Mouse (Mus musculus) MEL (cell line): ENCODE measurements around the gene Ccl28. TPM values are rescaled to one million over a fixed set of nuclear protein-coding genes. Genes with fewer than 3 reads are reported as not detected.
A peak's percentile ranks its signal among the peaks of the same experiment; 100 is the strongest.

Experiments
- DNase-seq: peaks from one replicate; pipeline ENCODE4 v3.0.0; 2011; ENCODE audit warnings: low read depth, low spot score
- H3K27ac ChIP-seq: 2 replicates; pipeline ENCODE4 v1.5.1; 2012; ENCODE audit warnings: low read depth, mild to moderate bottlenecking, control low read depth, low read length, moderate library complexity; ENCODE audit not compliant: control insufficient read depth
- H3K27me3 ChIP-seq, 2 experiments: fragments of 150-350 bp in 1 of 2; sonication (generic) in 1 of 2; 2 replicates each; pipeline ENCODE4 v1.6.1; 2012; ENCODE audit warnings: low read length in 2 of 2, mild to moderate bottlenecking in 2 of 2, improper control_type of control experiment in 1 of 2, moderate library complexity in 1 of 2; ENCODE audit not compliant: insufficient read depth in 2 of 2, control insufficient read depth in 1 of 2
- H3K36me3 ChIP-seq, 2 experiments: 2 replicates each; pipeline ENCODE4 v1.6.1; 2012 to 2014; ENCODE audit warnings: low read length in 2 of 2, improper control_type of control experiment in 1 of 2, inconsistent platforms in 1 of 2, mild to moderate bottlenecking in 1 of 2; ENCODE audit not compliant: insufficient read depth in 2 of 2, control insufficient read depth in 1 of 2
- H3K4me1 ChIP-seq, 2 experiments: fragments of 150-350 bp in 1 of 2; sonication (generic) in 1 of 2; 2 replicates each; pipeline ENCODE4 v1.6.1; 2012; ENCODE audit warnings: low read length in 2 of 2, improper control_type of control experiment in 1 of 2, mild to moderate bottlenecking in 1 of 2; ENCODE audit not compliant: insufficient read depth in 2 of 2, control insufficient read depth in 1 of 2
- H3K4me3 ChIP-seq, 2 experiments: fragments of 150-350 bp in 1 of 2; sonication (generic) in 1 of 2; 2 replicates each; pipeline ENCODE4 v1.5.1; 2012; ENCODE audit warnings: low read depth in 2 of 2, low read length in 2 of 2, mild to moderate bottlenecking in 2 of 2, moderate library complexity in 2 of 2, control low read depth in 1 of 2, improper control_type of control experiment in 1 of 2; ENCODE audit not compliant: control insufficient read depth in 1 of 2, insufficient read depth in 1 of 2
- H3K79me2 ChIP-seq: 2 replicates; pipeline ENCODE4 v1.6.1; 2012; ENCODE audit warnings: mild to moderate bottlenecking, low read length, moderate library complexity; ENCODE audit not compliant: control insufficient read depth, poor library complexity, insufficient read depth
- H3K9ac ChIP-seq: 2 replicates; pipeline ENCODE4 v1.6.1; 2012; ENCODE audit warnings: low read depth, mild to moderate bottlenecking, control low read depth, low read length, moderate library complexity; ENCODE audit not compliant: control insufficient read depth, poor library complexity, severe bottlenecking
- H3K9me3 ChIP-seq: fragments of 150-350 bp; sonication (generic); replicated peaks from 2 replicates; pipeline ENCODE4 v1.6.1; 2012; ENCODE audit warnings: mild to moderate bottlenecking, low read length, improper control_type of control experiment, moderate library complexity; ENCODE audit not compliant: insufficient read depth
- BHLHE40 ChIP-seq: IDR thresholded peaks from 2 replicates; pipeline ENCODE4 v1.6.1; 2012; ENCODE audit warnings: low read depth, mild to moderate bottlenecking, inconsistent platforms, low read length, improper control_type of control experiment, borderline replicate concordance
- CTCF ChIP-seq, 3 experiments: IDR thresholded peaks in 2 of 3; conservative IDR thresholded peaks in 1 of 3; 2 replicates each; pipeline ENCODE4 v1.5.1; 2011 to 2012; ENCODE audit warnings: low read length in 3 of 3, low read depth in 2 of 3, mild to moderate bottlenecking in 2 of 3, improper control_type of control experiment in 1 of 3, inconsistent platforms in 1 of 3, mixed read lengths in 1 of 3, moderate library complexity in 1 of 3; ENCODE audit not compliant: control insufficient read depth in 1 of 3, insufficient read depth in 1 of 3, poor library complexity in 1 of 3, severe bottlenecking in 1 of 3
- E2F4 ChIP-seq: IDR thresholded peaks from 2 replicates; pipeline ENCODE4 v1.6.1; 2011; ENCODE audit warnings: low read depth, low read length, improper control_type of control experiment, borderline replicate concordance
- ELF1 ChIP-seq: IDR thresholded peaks from 2 replicates; pipeline ENCODE4 v1.6.1; 2014; ENCODE audit warnings: low read depth, mild to moderate bottlenecking, inconsistent platforms, low read length, improper control_type of control experiment, moderate library complexity
- EP300 ChIP-seq, 2 experiments: IDR thresholded peaks; 2 replicates each; pipeline ENCODE4 v1.6.1; 2011; ENCODE audit warnings: improper control_type of control experiment in 2 of 2, low read length in 2 of 2, low read depth in 1 of 2, mild to moderate bottlenecking in 1 of 2
- ETS1 ChIP-seq: IDR thresholded peaks from 2 replicates; pipeline ENCODE4 v1.6.1; 2012; ENCODE audit warnings: low read depth, mild to moderate bottlenecking, inconsistent platforms, low read length, improper control_type of control experiment, moderate library complexity
- GABPA ChIP-seq: IDR thresholded peaks from 2 replicates; pipeline ENCODE4 v1.6.1; 2012; ENCODE audit warnings: low read depth, mild to moderate bottlenecking, inconsistent platforms, low read length, improper control_type of control experiment, moderate library complexity
- HCFC1 ChIP-seq: IDR thresholded peaks from 2 replicates; pipeline ENCODE4 v1.6.1; 2012; ENCODE audit warnings: low read depth, mild to moderate bottlenecking, inconsistent platforms, low read length, improper control_type of control experiment, moderate library complexity
- JUND ChIP-seq: IDR thresholded peaks from 2 replicates; pipeline ENCODE4 v1.6.1; 2011; ENCODE audit warnings: low read depth, mild to moderate bottlenecking, improper control_type of control experiment, low read length
- KAT2A ChIP-seq: conservative IDR thresholded peaks from 2 replicates; pipeline ENCODE4 v1.6.1; 2012; ENCODE audit warnings: low read depth, low read length, improper control_type of control experiment, inconsistent platforms
- MAFK ChIP-seq: IDR thresholded peaks from 2 replicates; pipeline ENCODE4 v1.6.1; 2011; ENCODE audit warnings: low read depth, mild to moderate bottlenecking, low read length, improper control_type of control experiment, borderline replicate concordance
- MXI1 ChIP-seq: IDR thresholded peaks from 2 replicates; pipeline ENCODE4 v1.6.1; 2011; ENCODE audit warnings: mild to moderate bottlenecking, low read depth, low read length, improper control_type of control experiment
- NELFE ChIP-seq: IDR thresholded peaks from 2 replicates; pipeline ENCODE4 v1.6.1; 2011; ENCODE audit warnings: low read depth, low read length, improper control_type of control experiment
- POLR2A ChIP-seq, 2 experiments: IDR thresholded peaks; 2 replicates each; pipeline ENCODE4 v1.6.1; 2011 to 2012; ENCODE audit warnings: low read length in 2 of 2, mild to moderate bottlenecking in 2 of 2, control low read depth in 1 of 2, improper control_type of control experiment in 1 of 2, low read depth in 1 of 2, moderate library complexity in 1 of 2; ENCODE audit not compliant: control insufficient read depth in 1 of 2, insufficient read depth in 1 of 2, poor library complexity in 1 of 2
- RCOR1 ChIP-seq: IDR thresholded peaks from 2 replicates; pipeline ENCODE4 v1.6.1; 2012; ENCODE audit warnings: low read depth, mild to moderate bottlenecking, inconsistent platforms, low read length, improper control_type of control experiment
- SIN3A ChIP-seq: IDR thresholded peaks from 2 replicates; pipeline ENCODE4 v1.6.1; 2012; ENCODE audit warnings: low read length, improper control_type of control experiment, inconsistent platforms
- SMC3 ChIP-seq: IDR thresholded peaks from 2 replicates; pipeline ENCODE4 v1.6.1; 2011; ENCODE audit warnings: low read depth, low read length, improper control_type of control experiment
- TAL1 ChIP-seq: IDR thresholded peaks from 2 replicates; pipeline ENCODE4 v1.6.1; 2012; ENCODE audit warnings: mild to moderate bottlenecking, inconsistent platforms, low read length, moderate library complexity, mixed read lengths
- USF1 ChIP-seq: IDR thresholded peaks from 2 replicates; pipeline ENCODE4 v1.6.1; 2014; ENCODE audit warnings: low read depth, mild to moderate bottlenecking, inconsistent platforms, low read length, improper control_type of control experiment, moderate library complexity
- USF2 ChIP-seq, 2 experiments: IDR thresholded peaks; 2 replicates each; pipeline ENCODE4 v1.6.1; 2011 to 2012; ENCODE audit warnings: improper control_type of control experiment in 2 of 2, low read length in 2 of 2, borderline replicate concordance in 1 of 2, inconsistent platforms in 1 of 2, low read depth in 1 of 2, mild to moderate bottlenecking in 1 of 2; ENCODE audit not compliant: insufficient read depth in 1 of 2
- ZMIZ1 ChIP-seq: IDR thresholded peaks from 2 replicates; pipeline ENCODE4 v1.6.1; 2012; ENCODE audit warnings: low read depth, mild to moderate bottlenecking, inconsistent platforms, low read length, improper control_type of control experiment, moderate library complexity
- polyA plus RNA-seq, 2 experiments: library from polyadenylated mRNA; stranded (reverse) in 1 of 2; unstranded in 1 of 2; fragments of >175 nt in 1 of 2; fragments of >200 nt in 1 of 2; gene quantifications; 2 replicates each; pipeline versions ENCODE4 v1.2.1 to v1.2.4; 2012; ENCODE audit warnings: low replicate concordance in 2 of 2, low read depth in 1 of 2; ENCODE audit not compliant: insufficient read length in 2 of 2, insufficient read depth in 1 of 2, missing spikeins in 1 of 2
- total RNA-seq: library from RNA; depleted of rRNA; stranded (reverse); fragments of 300-350 nt; gene quantifications from 2 replicates; pipeline ENCODE4 v1.2.3, GENCODE M21; 2012

The Ccl28 gene
- total and polyA plus RNA-seq, 3 experiments: not detected

GRCm38 (mm10) chr13:119640504-119640903, 16.9 kb downstream of the Ccl28 start (continued):
- TF ChIP-seq ELF1 (no peak), MAFK (no peak), SMC3 (peak; percentile 66), ZMIZ1 (no peak), POLR2A (IDR thresholded peaks at IDR 0.05; ENCODE audit: control insufficient read depth in 1 of 2, insufficient read depth in 1 of 2, low read depth in 1 of 2, low read length in 2 of 2, poor library complexity in 1 of 2) (no peak), NELFE (no peak), BHLHE40 (no peak), JUND (no peak), HCFC1 (no peak), USF1 (no peak), ETS1 (no peak), GABPA (no peak), USF2 (IDR thresholded peaks at IDR 0.05; ENCODE audit: borderline replicate concordance in 1 of 2, insufficient read depth in 1 of 2, low read depth in 1 of 2, low read length in 2 of 2) (no peak), SIN3A (no peak), TAL1 (no peak), EP300 (IDR thresholded peaks at IDR 0.05; ENCODE audit: low read depth in 1 of 2, low read length in 2 of 2) (no peak), MXI1 (no peak), E2F4 (no peak)

GRCm38 (mm10) chr13:119641145-119641544, 17.5 kb downstream of the Ccl28 start:
- no peaks in the 10 kb centered on the region for H3K4me1 ChIP-seq
- H3K36me3 ChIP-seq: no peaks in the 10 kb centered on the region
- no peak overlapping the region for H3K27ac ChIP-seq
- no peaks in the 10 kb centered on the region for H3K27me3 ChIP-seq
- no peak overlapping the region for H3K9ac ChIP-seq
- DNase-seq: no peak
- TF ChIP-seq TAL1: no peak
- TF ChIP-seq ZMIZ1: no peak
- no peak for TF ChIP-seq USF2 (IDR thresholded peaks at IDR 0.05; ENCODE audit: borderline replicate concordance in 1 of 2, insufficient read depth in 1 of 2, low read depth in 1 of 2, low read length in 2 of 2)
- TF ChIP-seq KAT2A: no peak
- no peak for TF ChIP-seq ELF1
- no peak for TF ChIP-seq USF1
- TF ChIP-seq RCOR1: no peak
- no peak for TF ChIP-seq CTCF (IDR thresholded peaks at IDR 0.05 in 2 of 3, conservative IDR thresholded peaks at IDR 0.05 in 1 of 3; ENCODE audit: control insufficient read depth in 1 of 3, insufficient read depth in 1 of 3, low read depth in 2 of 3, low read length in 3 of 3, poor library complexity in 1 of 3, severe bottlenecking in 1 of 3)
- no peak overlapping the region for H3K4me3 ChIP-seq
- H3K9me3 ChIP-seq: no peaks in the 10 kb centered on the region
- H3K79me2 ChIP-seq: no peaks in the 10 kb centered on the region
